In the genomic region with DNA sequence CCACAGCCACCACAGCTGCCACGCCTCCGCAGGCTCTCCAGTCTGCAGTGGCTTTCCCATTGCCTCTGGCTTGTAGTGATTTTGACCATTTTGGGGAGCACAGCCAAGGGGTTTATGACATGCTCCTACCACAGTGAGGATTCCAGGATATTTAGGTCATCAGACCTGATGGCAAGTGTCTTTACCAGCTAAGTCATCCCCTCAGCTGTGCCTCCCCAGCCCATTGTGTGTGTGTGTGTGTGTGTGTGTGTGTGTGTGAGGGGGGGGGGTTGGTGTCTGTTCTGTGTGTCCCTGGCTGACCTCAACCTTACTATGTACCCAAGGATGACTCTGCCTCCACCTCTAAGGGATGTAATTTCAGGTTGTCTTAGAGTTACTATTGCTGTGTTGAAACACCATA, we compare ENCODE assay signal across 29 mouse cellular contexts. TPM values are rescaled to one million over a fixed set of nuclear protein-coding genes. Genes with fewer than 3 reads are reported as not detected.
"Had no signal": no experiment of that assay in that cellular context is flagged by ENCODE, and none has a peak within 500 bp of the region (broad histone marks: within the 10 kb centered on the region; RNA-seq: fewer than 3 reads in every experiment).

No protein-coding gene starts in this region.

- H3K27ac ChIP-seq: heart, adult 2 months; heart, embryonic 13.5 days; heart, embryonic 15.5 days; hindbrain, embryonic 13.5 days; hindbrain, embryonic 15.5 days; hindbrain, postnatal 0 days; kidney, embryonic 15.5 days; kidney, postnatal 0 days; limb, embryonic 13.5 days; limb, embryonic 15.5 days had no signal

- H3K27me3 ChIP-seq: heart, embryonic 13.5 days; heart, embryonic 15.5 days; hindbrain, embryonic 13.5 days; hindbrain, embryonic 15.5 days; kidney, embryonic 15.5 days; limb, embryonic 13.5 days; limb, embryonic 15.5 days had no signal

- DNase-seq: heart, adult 11 months; heart, adult 2 months; heart, postnatal 14 days; heart, postnatal 36 days; kidney, adult 11 months; kidney, adult 2 months; kidney, adult 9 months; kidney, postnatal 14 days; kidney, postnatal 36 days; layer of hippocampus, adult 9-11 months; layer of hippocampus, postnatal 36 days; left cerebral cortex, postnatal 4 days had no signal

- H3K4me3 ChIP-seq: heart, adult 2 months; heart, embryonic 13.5 days; heart, embryonic 15.5 days; hindbrain, embryonic 13.5 days; hindbrain, embryonic 15.5 days; kidney, embryonic 15.5 days; limb, embryonic 13.5 days; limb, embryonic 15.5 days had no signal

- H3K4me1 ChIP-seq: hindbrain, embryonic 13.5 days; hindbrain, embryonic 15.5 days had no signal

- ATAC-seq: hindbrain, postnatal 0 days; intestine, embryonic 16.5 days had no signal

- H3K36me3 ChIP-seq: heart, embryonic 13.5 days; heart, embryonic 15.5 days; hindbrain, embryonic 13.5 days; hindbrain, embryonic 15.5 days; kidney, embryonic 15.5 days; limb, embryonic 13.5 days; limb, embryonic 15.5 days had no signal

RNA-seq across cellular contexts. Expression of a gene that starts 54.5 kb away (rescaled TPM):
- total RNA-seq: hematopoietic stem cell, adult 5-6 weeks; hindbrain, postnatal 0 days; layer of hippocampus, adult 18-20 months; layer of hippocampus, adult 8-10 months; layer of hippocampus, postnatal 14 days; layer of hippocampus, postnatal 36 days; left cerebral cortex, adult 18-20 months; left cerebral cortex, postnatal 10 days; left cerebral cortex, postnatal 4 days had no signal
- polyA plus RNA-seq: heart, adult 2 months; hindbrain, postnatal 0 days; kidney, postnatal 0 days; large intestine, adult 2 months had no signal
